In the genomic region with DNA sequence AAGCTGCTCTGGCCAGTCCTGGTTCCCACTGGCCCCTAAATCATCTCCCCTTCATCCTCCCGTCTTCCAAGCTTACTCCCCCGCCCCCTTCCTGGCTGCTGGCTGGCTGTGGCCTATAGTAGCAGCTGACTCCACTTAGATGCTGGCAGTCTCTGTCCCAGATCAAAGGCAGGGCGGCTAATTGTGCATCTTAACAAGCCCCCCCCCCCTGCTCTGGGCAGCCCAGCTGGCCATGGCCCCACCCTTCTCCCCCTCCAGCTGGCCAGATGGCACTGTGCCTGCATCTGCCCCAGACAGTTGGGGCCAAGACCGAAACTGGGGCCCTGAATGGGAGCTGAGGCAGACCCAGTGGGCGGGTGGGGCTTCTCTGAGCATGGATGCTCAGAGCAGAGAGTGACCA, we compare ENCODE assay signal across 11 mouse cellular contexts. TPM values are rescaled to one million over a fixed set of nuclear protein-coding genes. Genes with fewer than 3 reads are reported as not detected.
DNase-seq lines count a peak whose midpoint lies in the region; ATAC-seq and TF ChIP-seq lines count a peak whose summit lies in the region.
"Had no signal": no experiment of that assay in that cellular context is flagged by ENCODE, and none has a peak within 500 bp of the region (broad histone marks: within the 10 kb centered on the region; RNA-seq: fewer than 3 reads in every experiment).

No protein-coding gene starts in this region.

- no peaks in the 10 kb centered on the region for H3K9me3 ChIP-seq in embryonic facial prominence, embryonic 10.5 days
- no peaks in the 10 kb centered on the region for H3K9me3 ChIP-seq in hindbrain, postnatal 0 days (ENCODE audit: low read length)
- H3K9me3 ChIP-seq in neural tube, embryonic 12.5 days = no peaks in the 10 kb centered on the region
- no peaks in the 10 kb centered on the region for H3K9me3 ChIP-seq in liver, embryonic 12.5 days (replicated peaks)
- H3K9me3 ChIP-seq: G1E; megakaryocyte, embryonic 14.5 days had no signal

- peak; percentile 66 for DNase-seq in kidney, postnatal 14 days
- no peak for DNase-seq in kidney, adult 11 months
- DNase-seq in embryonic facial prominence, embryonic 10.5 days (ENCODE audit: low spot score) = peak; percentile 76
- peak; percentile 90 for DNase-seq in hindbrain, postnatal 0 days (ENCODE audit: low spot score)
- no peak for DNase-seq in B cell, adult 2 months

- H3K4me1 ChIP-seq in embryonic facial prominence, embryonic 10.5 days = peaks cover 67% of the 10 kb centered on the region
- peaks cover 11% of the 10 kb centered on the region; the same call in 1 of the 2 replicates for H3K4me1 ChIP-seq in hindbrain, postnatal 0 days (ENCODE audit: insufficient read depth, low read length)
- peaks cover 43% of the 10 kb centered on the region for H3K4me1 ChIP-seq in neural tube, embryonic 12.5 days
- 0 out of 2 replicates have a peak, but pooled peaks cover 5% of the 10 kb centered on the region for H3K4me1 ChIP-seq in liver, embryonic 12.5 days

- H3K4me3 ChIP-seq in embryonic facial prominence, embryonic 10.5 days = no peak overlapping the region
- no peak overlapping the region for H3K4me3 ChIP-seq in hindbrain, postnatal 0 days (ENCODE audit: low read length)
- H3K4me3 ChIP-seq in neural tube, embryonic 12.5 days = no peak overlapping the region
- no peak overlapping the region for H3K4me3 ChIP-seq in liver, embryonic 12.5 days
- H3K4me3 ChIP-seq: megakaryocyte, embryonic 14.5 days had no signal

- peaks cover 100% of the 10 kb centered on the region for H3K27me3 ChIP-seq in embryonic facial prominence, embryonic 10.5 days (replicated peaks; ENCODE audit: low read depth, poor library complexity, severe bottlenecking)
- H3K27me3 ChIP-seq in hindbrain, postnatal 0 days (ENCODE audit: insufficient read depth, low read length) = peaks cover 40% of the 10 kb centered on the region
- H3K27me3 ChIP-seq in neural tube, embryonic 12.5 days (replicated peaks) = peaks cover 80% of the 10 kb centered on the region
- H3K27me3 ChIP-seq in liver, embryonic 12.5 days (replicated peaks) = peaks cover 100% of the 10 kb centered on the region

- no peak overlapping the region for H3K4me2 ChIP-seq in hindbrain, postnatal 0 days (ENCODE audit: low read depth, low read length)
- 0 out of 2 replicates have a peak overlapping the region, but pooled peaks have one; percentile 3 for H3K4me2 ChIP-seq in neural tube, embryonic 12.5 days (replicated peaks)
- H3K4me2 ChIP-seq in liver, embryonic 12.5 days = no peak overlapping the region

- TF ChIP-seq CTCF in hindbrain, postnatal 0 days (IDR thresholded peaks at IDR 0.05; ENCODE audit: low read depth) = no peak

- no peaks in the 10 kb centered on the region for H3K36me3 ChIP-seq in embryonic facial prominence, embryonic 10.5 days (replicated peaks)
- no peaks in the 10 kb centered on the region for H3K36me3 ChIP-seq in hindbrain, postnatal 0 days (ENCODE audit: insufficient read depth, low read length)
- H3K36me3 ChIP-seq in neural tube, embryonic 12.5 days = no peaks in the 10 kb centered on the region
- H3K36me3 ChIP-seq in liver, embryonic 12.5 days = no peaks in the 10 kb centered on the region
- H3K36me3 ChIP-seq: G1E had no signal

- WGBS in embryonic facial prominence, embryonic 10.5 days = 13% methylated on average over 5 of the region's 5 CpGs
- WGBS in hindbrain, postnatal 0 days = 20% methylated on average over 5 of the region's 5 CpGs
- 3% methylated on average over 5 of the region's 5 CpGs for WGBS in neural tube, embryonic 12.5 days
- 14% methylated on average over 5 of the region's 5 CpGs for WGBS in liver, embryonic 12.5 days (ENCODE audit: insufficient replicate concordance)

- ATAC-seq in hindbrain, postnatal 0 days = peak; percentile 86
- ATAC-seq in neural tube, embryonic 12.5 days (ENCODE audit: low FRiP score, low read depth) = peak; percentile 80
- no peak for ATAC-seq in liver, embryonic 12.5 days
- ATAC-seq in monocyte, adult 5-6 weeks (replicated peaks; ENCODE audit: insufficient number of reproducible peaks, low FRiP score, low TSS enrichment, poor library complexity, severe bottlenecking) = no peak

- no peak overlapping the region for H3K9ac ChIP-seq in hindbrain, postnatal 0 days (replicated peaks; ENCODE audit: low read length)
- H3K9ac ChIP-seq in neural tube, embryonic 12.5 days = no peak overlapping the region
- H3K9ac ChIP-seq in liver, embryonic 12.5 days = no peak overlapping the region

- H3K27ac ChIP-seq in embryonic facial prominence, embryonic 10.5 days (replicated peaks) = no peak overlapping the region
- H3K27ac ChIP-seq in hindbrain, postnatal 0 days = no peak overlapping the region
- no peak overlapping the region for H3K27ac ChIP-seq in neural tube, embryonic 12.5 days
- no peak overlapping the region for H3K27ac ChIP-seq in liver, embryonic 12.5 days

RNA-seq across cellular contexts. Expression of gene Wnt10a, which starts 6.1 kb away (rescaled TPM):
- polyA plus RNA-seq in embryonic facial prominence, embryonic 10.5 days (2016; fragmentation: Nextera tagmentation; extraction: Ambion mirVana) = 0.70 and 1.2 TPM in 2 replicates
- total RNA-seq in hindbrain, postnatal 0 days (2014; rRNA removed) = 1.8 and 2.7 TPM in 2 replicates
- polyA plus RNA-seq in hindbrain, postnatal 0 days (2015; fragmentation: Nextera tagmentation; extraction: Ambion mirVana) = 0.48 and 0.68 TPM in 2 replicates
- 1.2 and 1.4 TPM in 2 replicates for polyA plus RNA-seq in neural tube, embryonic 12.5 days (2016; fragmentation: Nextera tagmentation; extraction: Ambion mirVana)
- polyA plus RNA-seq in liver, embryonic 12.5 days (2016; fragmentation: Nextera tagmentation; extraction: Ambion mirVana) = not detected in 2 replicates
- total RNA-seq in monocyte, adult 5-6 weeks (2017) = not detected in 3 replicates
- total RNA-seq: hematopoietic stem cell, adult 5-6 weeks had no signal
- polyA plus RNA-seq: G1E had no signal

RNA-seq across cellular contexts. Expression of gene Wnt6, which starts 25.8 kb away (rescaled TPM):
- polyA plus RNA-seq in embryonic facial prominence, embryonic 10.5 days (2016; fragmentation: Nextera tagmentation; extraction: Ambion mirVana) = 26.5 and 26.6 TPM in 2 replicates
- 5.9 and 11.2 TPM in 2 replicates for total RNA-seq in hindbrain, postnatal 0 days (2014; rRNA removed)
- 6.7 and 7.4 TPM in 2 replicates for polyA plus RNA-seq in hindbrain, postnatal 0 days (2015; fragmentation: Nextera tagmentation; extraction: Ambion mirVana)
- 12.5 and 13.8 TPM in 2 replicates for polyA plus RNA-seq in neural tube, embryonic 12.5 days (2016; fragmentation: Nextera tagmentation; extraction: Ambion mirVana)
- polyA plus RNA-seq in liver, embryonic 12.5 days (2016; fragmentation: Nextera tagmentation; extraction: Ambion mirVana) = 0.13 and 0.86 TPM in 2 replicates
- 0.87 to 2.2 TPM (median 0.96 TPM) in 3 replicates for total RNA-seq in monocyte, adult 5-6 weeks (2017)
- total RNA-seq: G1E; hematopoietic stem cell, adult 5-6 weeks had no signal
- polyA plus RNA-seq: G1E had no signal

RNA-seq across cellular contexts. Expression of gene Prkag3, which starts 48.4 kb away (rescaled TPM):
- polyA plus RNA-seq in embryonic facial prominence, embryonic 10.5 days (2016; fragmentation: Nextera tagmentation; extraction: Ambion mirVana) = 0.11 TPM in 1 of 2 replicates, not detected in the other
- total RNA-seq in hindbrain, postnatal 0 days (2014; rRNA removed) = not detected in 2 replicates
- not detected in 2 replicates for polyA plus RNA-seq in hindbrain, postnatal 0 days (2015; fragmentation: Nextera tagmentation; extraction: Ambion mirVana)
- 0.10 and 0.40 TPM in 2 replicates for polyA plus RNA-seq in neural tube, embryonic 12.5 days (2016; fragmentation: Nextera tagmentation; extraction: Ambion mirVana)
- polyA plus RNA-seq in liver, embryonic 12.5 days (2016; fragmentation: Nextera tagmentation; extraction: Ambion mirVana) = 0.13 TPM in 1 of 2 replicates, not detected in the other
- not detected in 3 replicates for total RNA-seq in monocyte, adult 5-6 weeks (2017)
- total RNA-seq: G1E; hematopoietic stem cell, adult 5-6 weeks had no signal
- polyA plus RNA-seq: G1E had no signal

RNA-seq across cellular contexts. Expression of gene Cdk5r2, which starts 57.3 kb away (rescaled TPM):
- polyA plus RNA-seq in embryonic facial prominence, embryonic 10.5 days (2016; fragmentation: Nextera tagmentation; extraction: Ambion mirVana) = 0.21 and 0.39 TPM in 2 replicates
- total RNA-seq in hindbrain, postnatal 0 days (2014; rRNA removed) = 59.2 and 75.3 TPM in 2 replicates
- 12.3 and 13.6 TPM in 2 replicates for polyA plus RNA-seq in hindbrain, postnatal 0 days (2015; fragmentation: Nextera tagmentation; extraction: Ambion mirVana)
- 5.7 and 7.6 TPM in 2 replicates for polyA plus RNA-seq in neural tube, embryonic 12.5 days (2016; fragmentation: Nextera tagmentation; extraction: Ambion mirVana)
- polyA plus RNA-seq in liver, embryonic 12.5 days (2016; fragmentation: Nextera tagmentation; extraction: Ambion mirVana) = not detected in 2 replicates
- not detected in 3 replicates for total RNA-seq in monocyte, adult 5-6 weeks (2017)
- total RNA-seq: G1E; hematopoietic stem cell, adult 5-6 weeks had no signal
- polyA plus RNA-seq: G1E had no signal

Comparison
In these comparisons a context has a peak if more than half of its experiments do, and no peak if none do; other contexts are left out.
1. DNase-seq: peak in kidney, postnatal 14 days (single experiment), embryonic facial prominence, embryonic 10.5 days (single experiment) and hindbrain, postnatal 0 days (single experiment); none in kidney, adult 11 months (single experiment) and B cell, adult 2 months (0 of 2).
2. ATAC-seq: peak in hindbrain, postnatal 0 days (single experiment) and neural tube, embryonic 12.5 days (single experiment); none in liver, embryonic 12.5 days (single experiment) and monocyte, adult 5-6 weeks (single experiment).